Mouse (Mus musculus) embryo, embryonic 11 days (tissue): ENCODE results near the gene Trmt13.
A peak's percentile ranks its signal among the peaks of the same experiment; 100 is the strongest.
"Not testable (repeated sequence)": the region's sequence is repeated elsewhere in the genome, so short reads cannot be mapped to it uniquely, and the experiment has no call there.

Source experiments
- DNase-seq: peaks from one replicate; pipeline ENCODE4 v3.0.0-alpha.2; 2015

Gene Trmt13

GRCm38 (mm10) chr3:116632971-116633370 is 18.6 kb upstream of the Trmt13 start:
- DNase-seq, result no peak

- DNase-seq, result no peak
Measured at GRCm38 (mm10) chr3:116631459-116631858, 17.1 kb upstream of the Trmt13 start.

- DNase-seq, result no peak
Measured at GRCm38 (mm10) chr3:116622641-116623040, 8.3 kb upstream of the Trmt13 start.

- DNase-seq, result no peak
Measured at GRCm38 (mm10) chr3:116620636-116621370, 6.4 kb upstream of the Trmt13 start.

GRCm38 (mm10) chr3:116618855-116619254 is 4.5 kb upstream of the Trmt13 start:
- DNase-seq, result no peak

GRCm38 (mm10) chr3:116615318-116616068 is 1.1 kb upstream of the Trmt13 start:
- DNase-seq, result no peak

- DNase-seq, result no peak
Measured at GRCm38 (mm10) chr3:116604570-116604969, 9.8 kb downstream of the Trmt13 start.

- no peak for DNase-seq
Measured at GRCm38 (mm10) chr3:116601781-116602180, 12.6 kb downstream of the Trmt13 start.

GRCm38 (mm10) chr3:116601005-116601404 is 13.4 kb downstream of the Trmt13 start:
- no peak for DNase-seq

- no peak for DNase-seq
Measured at GRCm38 (mm10) chr3:116599705-116600104, 14.7 kb downstream of the Trmt13 start.

- DNase-seq, result peak; percentile 24
Measured at GRCm38 (mm10) chr3:116595603-116595991, 18.8 kb downstream of the Trmt13 start.

GRCm38 (mm10) chr3:116594728-116595602 is 19.4 kb downstream of the Trmt13 start, which contains the start of gene Sass6:
Gene Sass6, plus strand, starts transcription at chr3:116594982.
- peak; percentile 98 for DNase-seq

- DNase-seq, result peak; percentile 71
Measured at GRCm38 (mm10) chr3:116594076-116594727, 20.2 kb downstream of the Trmt13 start.

GRCm38 (mm10) chr3:116582201-116582600 is 32.2 kb downstream of the Trmt13 start:
- DNase-seq, result no peak

- peak; percentile 16 for DNase-seq
Measured at GRCm38 (mm10) chr3:116577286-116577685, 37.1 kb downstream of the Trmt13 start.

- DNase-seq, result no peak
Measured at GRCm38 (mm10) chr3:116570628-116571027, 43.8 kb downstream of the Trmt13 start.

- no peak for DNase-seq
Measured at GRCm38 (mm10) chr3:116563095-116563492, 51.3 kb downstream of the Trmt13 start.

GRCm38 (mm10) chr3:116562408-116563094 is 51.8 kb downstream of the Trmt13 start, which contains the start of gene Lrrc39:
Gene Lrrc39, plus strand, starts transcription at chr3:116562973.
- peak; percentile 3 for DNase-seq

GRCm38 (mm10) chr3:116561315-116561714 is 53.1 kb downstream of the Trmt13 start:
- DNase-seq, result not testable (repeated sequence)

GRCm38 (mm10) chr3:116551362-116551761 is 63.0 kb downstream of the Trmt13 start:
- no peak for DNase-seq

GRCm38 (mm10) chr3:116547430-116547829 is 67.0 kb downstream of the Trmt13 start:
- DNase-seq, result no peak

- no peak for DNase-seq
Measured at GRCm38 (mm10) chr3:116542532-116542931, 71.9 kb downstream of the Trmt13 start.
